Mouse (Mus musculus): Measurements from ENCODE around the gene Mfap3l. TPM values are rescaled to one million over a fixed set of nuclear protein-coding genes. Genes with fewer than 3 reads are reported as not detected.
"Not testable (repeated sequence)": the region's sequence is repeated elsewhere in the genome, so short reads cannot be mapped to it uniquely, and the experiment has no call there.

Gene Mfap3l
- polyA plus RNA-seq, 1 experiment: 1.1 TPM

DNA sequence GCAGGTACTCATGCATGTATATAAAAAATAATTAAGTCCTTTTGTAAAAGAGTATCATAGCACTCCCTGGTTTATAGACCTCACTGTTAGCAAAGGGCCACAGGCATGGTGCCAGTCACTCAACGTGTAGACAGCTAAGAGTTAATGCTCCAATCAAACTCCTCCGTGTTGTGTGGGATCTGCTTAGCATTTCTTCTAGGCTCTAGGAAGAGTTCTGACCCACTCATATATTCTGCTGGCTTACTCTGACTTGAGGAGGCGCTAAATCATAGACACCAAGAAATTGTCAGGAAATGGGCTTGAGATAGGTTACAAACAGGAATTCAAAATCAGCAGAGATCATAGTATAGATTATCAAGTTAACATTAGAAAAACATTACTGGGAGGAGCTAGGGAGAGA lies 13.3 kb downstream of the Mfap3l start:
- Histone ChIP-seq H3K36me3 (ENCODE audit: control insufficient read depth, insufficient read depth, low read length) (no peaks in the 10 kb centered on the region), H3K27ac (ENCODE audit: control insufficient read depth, insufficient read depth, low read length) (no peak overlapping the region), H3K4me1 (replicated peaks; ENCODE audit: control insufficient read depth, insufficient read depth, low read length) (no peaks in the 10 kb centered on the region), H3K4me3 (ENCODE audit: control insufficient read depth, insufficient read depth, low read length) (no peak overlapping the region), H3K27me3 (ENCODE audit: control insufficient read depth, insufficient read depth, low read length) (no peaks in the 10 kb centered on the region)
- DNase-seq: no peak
- no peak for TF ChIP-seq POLR2A (IDR thresholded peaks at IDR 0.05; ENCODE audit: control insufficient read depth, extremely low read depth, insufficient read depth, low read length, poor library complexity)
- no peak for TF ChIP-seq CTCF (IDR thresholded peaks at IDR 0.05; ENCODE audit: borderline replicate concordance, control insufficient read depth, extremely low read depth, insufficient read depth, low read length, poor library complexity)
- WGBS: 90% methylated on average over 3 of the region's 3 CpGs

- WGBS: 97% methylated on average over 3 of the region's 3 CpGs
- H3K4me1 ChIP-seq (replicated peaks; ENCODE audit: control insufficient read depth, insufficient read depth, low read length): no peaks in the 10 kb centered on the region
- no peak overlapping the region for H3K27ac ChIP-seq (ENCODE audit: control insufficient read depth, insufficient read depth, low read length)
- DNase-seq: no peak
- H3K4me3 ChIP-seq (ENCODE audit: control insufficient read depth, insufficient read depth, low read length): no peak overlapping the region
- no peaks in the 10 kb centered on the region for H3K27me3 ChIP-seq (ENCODE audit: control insufficient read depth, insufficient read depth, low read length)
- no peaks in the 10 kb centered on the region for H3K36me3 ChIP-seq (ENCODE audit: control insufficient read depth, insufficient read depth, low read length)
- TF ChIP-seq CTCF (IDR thresholded peaks at IDR 0.05; ENCODE audit: borderline replicate concordance, control insufficient read depth, extremely low read depth, insufficient read depth, low read length, poor library complexity) (no peak), POLR2A (IDR thresholded peaks at IDR 0.05; ENCODE audit: control insufficient read depth, extremely low read depth, insufficient read depth, low read length, poor library complexity) (no peak)
Measured at GRCm38 (mm10) chr8:60647291-60647690, 14.7 kb downstream of the Mfap3l start.

- 85% methylated on average over 1 of the region's 1 CpGs for WGBS
- no peak overlapping the region for H3K27ac ChIP-seq (ENCODE audit: control insufficient read depth, insufficient read depth, low read length)
- H3K4me3 ChIP-seq (ENCODE audit: control insufficient read depth, insufficient read depth, low read length): no peak overlapping the region
- DNase-seq: no peak
- H3K36me3 ChIP-seq (ENCODE audit: control insufficient read depth, insufficient read depth, low read length): no peaks in the 10 kb centered on the region
- no peaks in the 10 kb centered on the region for H3K27me3 ChIP-seq (ENCODE audit: control insufficient read depth, insufficient read depth, low read length)
- TF ChIP-seq CTCF (IDR thresholded peaks at IDR 0.05; ENCODE audit: borderline replicate concordance, control insufficient read depth, extremely low read depth, insufficient read depth, low read length, poor library complexity) (no peak), POLR2A (IDR thresholded peaks at IDR 0.05; ENCODE audit: control insufficient read depth, extremely low read depth, insufficient read depth, low read length, poor library complexity) (no peak)
- no peaks in the 10 kb centered on the region for H3K4me1 ChIP-seq (replicated peaks; ENCODE audit: control insufficient read depth, insufficient read depth, low read length)
Measured at GRCm38 (mm10) chr8:60649081-60649480, 16.5 kb downstream of the Mfap3l start.

- no peak overlapping the region for H3K27ac ChIP-seq (ENCODE audit: control insufficient read depth, insufficient read depth, low read length)
- no peaks in the 10 kb centered on the region for H3K36me3 ChIP-seq (ENCODE audit: control insufficient read depth, insufficient read depth, low read length)
- no peaks in the 10 kb centered on the region for H3K27me3 ChIP-seq (ENCODE audit: control insufficient read depth, insufficient read depth, low read length)
- 85% methylated on average over 4 of the region's 4 CpGs for WGBS
- no peak overlapping the region for H3K4me3 ChIP-seq (ENCODE audit: control insufficient read depth, insufficient read depth, low read length)
- DNase-seq: no peak
- H3K4me1 ChIP-seq (replicated peaks; ENCODE audit: control insufficient read depth, insufficient read depth, low read length): no peaks in the 10 kb centered on the region
- TF ChIP-seq POLR2A (IDR thresholded peaks at IDR 0.05; ENCODE audit: control insufficient read depth, extremely low read depth, insufficient read depth, low read length, poor library complexity) (no peak), CTCF (IDR thresholded peaks at IDR 0.05; ENCODE audit: borderline replicate concordance, control insufficient read depth, extremely low read depth, insufficient read depth, low read length, poor library complexity) (no peak)
Measured at GRCm38 (mm10) chr8:60650119-60650518, 17.5 kb downstream of the Mfap3l start.

GRCm38 (mm10) chr8:60657425-60658113 lies 24.9 kb downstream of the Mfap3l start:
- Histone ChIP-seq H3K36me3 (ENCODE audit: control insufficient read depth, insufficient read depth, low read length) (no peaks in the 10 kb centered on the region), H3K27ac (ENCODE audit: control insufficient read depth, insufficient read depth, low read length) (no peak overlapping the region), H3K27me3 (ENCODE audit: control insufficient read depth, insufficient read depth, low read length) (no peaks in the 10 kb centered on the region), H3K4me3 (ENCODE audit: control insufficient read depth, insufficient read depth, low read length) (no peak overlapping the region), H3K4me1 (replicated peaks; ENCODE audit: control insufficient read depth, insufficient read depth, low read length) (no peaks in the 10 kb centered on the region)
- TF ChIP-seq POLR2A (IDR thresholded peaks at IDR 0.05; ENCODE audit: control insufficient read depth, extremely low read depth, insufficient read depth, low read length, poor library complexity) (no peak), CTCF (IDR thresholded peaks at IDR 0.05; ENCODE audit: borderline replicate concordance, control insufficient read depth, extremely low read depth, insufficient read depth, low read length, poor library complexity) (no peak)
- 91% methylated on average over 6 of the region's 6 CpGs for WGBS
- DNase-seq: no peak

- no peaks in the 10 kb centered on the region for H3K36me3 ChIP-seq (ENCODE audit: control insufficient read depth, insufficient read depth, low read length)
- H3K4me1 ChIP-seq (replicated peaks; ENCODE audit: control insufficient read depth, insufficient read depth, low read length): no peaks in the 10 kb centered on the region
- WGBS: 94% methylated on average over 6 of the region's 6 CpGs
- H3K27ac ChIP-seq (ENCODE audit: control insufficient read depth, insufficient read depth, low read length): no peak overlapping the region
- TF ChIP-seq POLR2A (IDR thresholded peaks at IDR 0.05; ENCODE audit: control insufficient read depth, extremely low read depth, insufficient read depth, low read length, poor library complexity) (no peak), CTCF (IDR thresholded peaks at IDR 0.05; ENCODE audit: borderline replicate concordance, control insufficient read depth, extremely low read depth, insufficient read depth, low read length, poor library complexity) (no peak)
- H3K27me3 ChIP-seq (ENCODE audit: control insufficient read depth, insufficient read depth, low read length): no peaks in the 10 kb centered on the region
- DNase-seq: no peak
- H3K4me3 ChIP-seq (ENCODE audit: control insufficient read depth, insufficient read depth, low read length): no peak overlapping the region
Measured at GRCm38 (mm10) chr8:60658114-60658500, 25.5 kb downstream of the Mfap3l start.

GRCm38 (mm10) chr8:60658686-60659085 lies 26.1 kb downstream of the Mfap3l start:
- H3K4me3 ChIP-seq (ENCODE audit: control insufficient read depth, insufficient read depth, low read length); DNase-seq; H3K27ac ChIP-seq (ENCODE audit: control insufficient read depth, insufficient read depth, low read length); H3K27me3 ChIP-seq (ENCODE audit: control insufficient read depth, insufficient read depth, low read length); H3K4me1 ChIP-seq (replicated peaks; ENCODE audit: control insufficient read depth, insufficient read depth, low read length); H3K36me3 ChIP-seq (ENCODE audit: control insufficient read depth, insufficient read depth, low read length): not testable (repeated sequence)
- WGBS: 94% methylated on average over 2 of the region's 2 CpGs

Measured in thymus, adult 2 months (tissue).